Mouse (Mus musculus): ENCODE data around the gene Gpc4. TPM values are rescaled to one million over a fixed set of nuclear protein-coding genes. Genes with fewer than 3 reads are reported as not detected.

Gene Gpc4
- polyA plus RNA-seq, 1 experiment from 2014 or later, result 102 TPM

- Histone ChIP-seq H3K27me3 (no peaks in the 10 kb centered on the region), H3K9ac (no peak overlapping the region), H3K4me2 (no peak overlapping the region), H3K27ac (no peak overlapping the region), H3K4me1 (0 out of 2 replicates have a peak, but pooled peaks cover 3% of the 10 kb centered on the region), H3K4me3 (no peak overlapping the region), H3K9me3 (no peaks in the 10 kb centered on the region), H3K36me3 (no peaks in the 10 kb centered on the region)
- no peak for ATAC-seq (ENCODE audit: insufficient number of reproducible peaks, low FRiP score, low TSS enrichment, low read depth)
- WGBS, result 75% methylated on average over 7 of the region's 7 CpGs
Measured at GRCm38 (mm10) chrX:52144491-52144890, 20.6 kb downstream of the Gpc4 start.

GRCm38 (mm10) chrX:52140316-52140715, 24.7 kb downstream of the Gpc4 start:
- Histone ChIP-seq H3K36me3 (no peaks in the 10 kb centered on the region), H3K4me3 (no peak overlapping the region), H3K9me3 (no peaks in the 10 kb centered on the region), H3K4me2 (no peak overlapping the region), H3K9ac (no peak overlapping the region), H3K27ac (no peak overlapping the region), H3K27me3 (no peaks in the 10 kb centered on the region), H3K4me1 (peaks cover 4% of the 10 kb centered on the region; the same call in 1 of the 2 replicates)
- ATAC-seq (ENCODE audit: insufficient number of reproducible peaks, low FRiP score, low TSS enrichment, low read depth), result no peak

- no peak overlapping the region for H3K4me2 ChIP-seq
- no peak overlapping the region for H3K4me3 ChIP-seq
- peaks cover 3% of the 10 kb centered on the region; the same call in 1 of the 2 replicates for H3K4me1 ChIP-seq
- H3K9ac ChIP-seq, result no peak overlapping the region
- no peaks in the 10 kb centered on the region for H3K9me3 ChIP-seq
- 59% methylated on average over 2 of the region's 2 CpGs for WGBS
- no peaks in the 10 kb centered on the region for H3K36me3 ChIP-seq
- H3K27me3 ChIP-seq, result no peaks in the 10 kb centered on the region
- no peak for ATAC-seq (ENCODE audit: insufficient number of reproducible peaks, low FRiP score, low TSS enrichment, low read depth)
- H3K27ac ChIP-seq, result no peak overlapping the region
Measured at GRCm38 (mm10) chrX:52138461-52139075, 26.5 kb downstream of the Gpc4 start.

- Histone ChIP-seq H3K27ac (no peak overlapping the region), H3K4me1 (peaks cover 3% of the 10 kb centered on the region; the same call in 1 of the 2 replicates), H3K36me3 (no peaks in the 10 kb centered on the region), H3K27me3 (no peaks in the 10 kb centered on the region), H3K4me2 (no peak overlapping the region), H3K9ac (no peak overlapping the region), H3K9me3 (no peaks in the 10 kb centered on the region), H3K4me3 (no peak overlapping the region)
- no peak for ATAC-seq (ENCODE audit: insufficient number of reproducible peaks, low FRiP score, low TSS enrichment, low read depth)
- WGBS, result 66% methylated on average over 5 of the region's 5 CpGs
Measured at GRCm38 (mm10) chrX:52138033-52138432, 27.0 kb downstream of the Gpc4 start.

GRCm38 (mm10) chrX:52136525-52136924, 28.5 kb downstream of the Gpc4 start:
- Histone ChIP-seq H3K36me3 (no peaks in the 10 kb centered on the region), H3K9me3 (no peaks in the 10 kb centered on the region), H3K27me3 (no peaks in the 10 kb centered on the region), H3K4me1 (peaks cover 3% of the 10 kb centered on the region; the same call in 1 of the 2 replicates), H3K27ac (no peak overlapping the region), H3K4me2 (no peak overlapping the region), H3K4me3 (no peak overlapping the region), H3K9ac (no peak overlapping the region)
- ATAC-seq (ENCODE audit: insufficient number of reproducible peaks, low FRiP score, low TSS enrichment, low read depth), result no peak
- 75% methylated on average over 5 of the region's 5 CpGs for WGBS

- H3K36me3 ChIP-seq, result no peaks in the 10 kb centered on the region
- H3K4me2 ChIP-seq, result no peak overlapping the region
- no peak for ATAC-seq (ENCODE audit: insufficient number of reproducible peaks, low FRiP score, low TSS enrichment, low read depth)
- H3K4me1 ChIP-seq, result no peaks in the 10 kb centered on the region
- no peak overlapping the region for H3K4me3 ChIP-seq
- H3K9me3 ChIP-seq, result no peaks in the 10 kb centered on the region
- H3K9ac ChIP-seq, result no peak overlapping the region
- H3K27ac ChIP-seq, result no peak overlapping the region
- 0 out of 2 replicates have a peak, but pooled peaks cover 5% of the 10 kb centered on the region for H3K27me3 ChIP-seq
- 78% methylated on average over 1 of the region's 1 CpGs for WGBS
Measured at GRCm38 (mm10) chrX:52129604-52130003, 35.4 kb downstream of the Gpc4 start.

GRCm38 (mm10) chrX:52128794-52129193, 36.3 kb downstream of the Gpc4 start:
- Histone ChIP-seq H3K36me3 (no peaks in the 10 kb centered on the region), H3K27ac (no peak overlapping the region), H3K4me1 (no peaks in the 10 kb centered on the region), H3K27me3 (0 out of 2 replicates have a peak, but pooled peaks cover 13% of the 10 kb centered on the region), H3K9ac (no peak overlapping the region), H3K4me2 (no peak overlapping the region), H3K9me3 (no peaks in the 10 kb centered on the region), H3K4me3 (no peak overlapping the region)
- WGBS, result 63% methylated on average over 4 of the region's 4 CpGs
- ATAC-seq (ENCODE audit: insufficient number of reproducible peaks, low FRiP score, low TSS enrichment, low read depth), result no peak

GRCm38 (mm10) chrX:52113651-52114050, 51.4 kb downstream of the Gpc4 start:
- Histone ChIP-seq H3K4me2 (no peak overlapping the region), H3K9me3 (no peaks in the 10 kb centered on the region), H3K4me1 (no peaks in the 10 kb centered on the region), H3K9ac (no peak overlapping the region), H3K36me3 (no peaks in the 10 kb centered on the region), H3K27ac (no peak overlapping the region), H3K4me3 (no peak overlapping the region), H3K27me3 (no peaks in the 10 kb centered on the region)
- 84% methylated on average over 5 of the region's 5 CpGs for WGBS
- ATAC-seq (ENCODE audit: insufficient number of reproducible peaks, low FRiP score, low TSS enrichment, low read depth), result no peak

- WGBS, result 36% methylated on average over 2 of the region's 2 CpGs
- Histone ChIP-seq H3K27me3 (no peaks in the 10 kb centered on the region), H3K9ac (no peak overlapping the region), H3K27ac (no peak overlapping the region), H3K4me3 (no peak overlapping the region), H3K4me1 (no peaks in the 10 kb centered on the region), H3K4me2 (no peak overlapping the region), H3K9me3 (no peaks in the 10 kb centered on the region), H3K36me3 (no peaks in the 10 kb centered on the region)
- no peak for ATAC-seq (ENCODE audit: insufficient number of reproducible peaks, low FRiP score, low TSS enrichment, low read depth)
Measured at GRCm38 (mm10) chrX:52109663-52110062, 55.4 kb downstream of the Gpc4 start.

GRCm38 (mm10) chrX:52108966-52109365, 56.1 kb downstream of the Gpc4 start:
- ATAC-seq (ENCODE audit: insufficient number of reproducible peaks, low FRiP score, low TSS enrichment, low read depth), result no peak
- H3K4me2 ChIP-seq, result no peak overlapping the region
- no peak overlapping the region for H3K9ac ChIP-seq
- H3K4me3 ChIP-seq, result no peak overlapping the region
- H3K9me3 ChIP-seq, result no peaks in the 10 kb centered on the region
- no peaks in the 10 kb centered on the region for H3K4me1 ChIP-seq
- 77% methylated on average over 1 of the region's 1 CpGs for WGBS
- no peak overlapping the region for H3K27ac ChIP-seq
- H3K36me3 ChIP-seq, result no peaks in the 10 kb centered on the region
- no peaks in the 10 kb centered on the region for H3K27me3 ChIP-seq

- no peaks in the 10 kb centered on the region for H3K36me3 ChIP-seq
- no peak overlapping the region for H3K9ac ChIP-seq
- H3K4me2 ChIP-seq, result no peak overlapping the region
- no peaks in the 10 kb centered on the region for H3K9me3 ChIP-seq
- 91% methylated on average over 1 of the region's 1 CpGs for WGBS
- H3K4me1 ChIP-seq, result no peaks in the 10 kb centered on the region
- H3K4me3 ChIP-seq, result no peak overlapping the region
- H3K27ac ChIP-seq, result no peak overlapping the region
- no peak for ATAC-seq (ENCODE audit: insufficient number of reproducible peaks, low FRiP score, low TSS enrichment, low read depth)
- no peaks in the 10 kb centered on the region for H3K27me3 ChIP-seq
Measured at GRCm38 (mm10) chrX:52103771-52104170, 61.3 kb downstream of the Gpc4 start.

GRCm38 (mm10) chrX:52101940-52102339, 63.1 kb downstream of the Gpc4 start:
- Histone ChIP-seq H3K4me2 (no peak overlapping the region), H3K4me3 (no peak overlapping the region), H3K27me3 (no peaks in the 10 kb centered on the region), H3K27ac (no peak overlapping the region), H3K9ac (no peak overlapping the region), H3K9me3 (no peaks in the 10 kb centered on the region), H3K4me1 (no peaks in the 10 kb centered on the region), H3K36me3 (no peaks in the 10 kb centered on the region)
- 71% methylated on average over 1 of the region's 1 CpGs for WGBS
- no peak for ATAC-seq (ENCODE audit: insufficient number of reproducible peaks, low FRiP score, low TSS enrichment, low read depth)

- WGBS, result 77% methylated on average over 6 of the region's 6 CpGs
- Histone ChIP-seq H3K4me1 (no peaks in the 10 kb centered on the region), H3K9ac (no peak overlapping the region), H3K27me3 (no peaks in the 10 kb centered on the region), H3K36me3 (no peaks in the 10 kb centered on the region), H3K9me3 (no peaks in the 10 kb centered on the region), H3K4me2 (no peak overlapping the region), H3K27ac (no peak overlapping the region), H3K4me3 (no peak overlapping the region)
- no peak for ATAC-seq (ENCODE audit: insufficient number of reproducible peaks, low FRiP score, low TSS enrichment, low read depth)
Measured at GRCm38 (mm10) chrX:52101445-52101844, 63.6 kb downstream of the Gpc4 start.

All from limb, embryonic 15.5 days (tissue).